Mouse (Mus musculus): ENCODE data around the gene Tanc1. TPM values are rescaled to one million over a fixed set of nuclear protein-coding genes. Genes with fewer than 3 reads are reported as not detected.

Gene Tanc1
- polyA plus RNA-seq, 1 experiment from 2014 or later: 8.5 TPM

DNA sequence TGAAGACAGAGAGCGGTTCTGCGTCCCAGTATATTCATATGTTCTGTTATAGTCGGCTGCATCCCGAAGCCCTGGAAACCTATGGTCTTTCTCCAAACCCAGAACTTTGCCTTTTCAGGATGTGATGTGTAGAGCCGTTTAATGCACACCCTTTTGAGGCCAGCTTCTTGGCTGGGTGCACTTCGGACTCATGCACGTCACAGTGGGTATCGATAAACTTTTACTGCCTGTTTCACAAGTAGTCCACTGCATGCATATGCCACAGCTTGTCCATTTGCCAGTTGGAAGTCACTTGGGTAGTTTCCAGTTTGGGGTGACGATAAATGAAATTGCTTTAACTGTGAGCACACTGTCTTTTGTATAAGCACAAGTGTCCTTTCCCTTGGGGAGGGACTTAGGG, 135.9 kb downstream of the Tanc1 start:
- no peaks in the 10 kb centered on the region for H3K9me3 ChIP-seq (ENCODE audit: control insufficient read depth)
- H3K9ac ChIP-seq (ENCODE audit: low read depth, low read length): no peak overlapping the region
- H3K27me3 ChIP-seq (replicated peaks; ENCODE audit: control insufficient read depth, insufficient read depth, low read length): no peaks in the 10 kb centered on the region
- peaks cover 5% of the 10 kb centered on the region; the same call in 1 of the 2 replicates for H3K36me3 ChIP-seq (ENCODE audit: control insufficient read depth, insufficient read depth)
- H3K27ac ChIP-seq (ENCODE audit: low read depth, low read length): peak overlapping the region; percentile 88
- 56% methylated on average over 9 of the region's 9 CpGs for WGBS
- TF ChIP-seq CTCF (IDR thresholded peaks at IDR 0.05; ENCODE audit: low read depth): no peak
- H3K4me2 ChIP-seq (replicated peaks; ENCODE audit: low read depth): peak overlapping the region; percentile 18
- peak; percentile 84 for ATAC-seq
- H3K4me3 ChIP-seq (ENCODE audit: low read depth, low read length): no peak overlapping the region
- peaks cover 11% of the 10 kb centered on the region for H3K4me1 ChIP-seq (replicated peaks; ENCODE audit: control insufficient read depth, insufficient read depth, low read length)

- no peak overlapping the region for H3K4me3 ChIP-seq (ENCODE audit: low read depth, low read length)
- WGBS: 33% methylated on average over 10 of the region's 10 CpGs
- H3K9ac ChIP-seq (ENCODE audit: low read depth, low read length): no peak overlapping the region
- no peaks in the 10 kb centered on the region for H3K27me3 ChIP-seq (replicated peaks; ENCODE audit: control insufficient read depth, insufficient read depth, low read length)
- H3K27ac ChIP-seq (ENCODE audit: low read depth, low read length): peak overlapping the region; percentile 75; the same call in 1 of the 2 replicates
- peak; percentile 50 for TF ChIP-seq CTCF (IDR thresholded peaks at IDR 0.05; ENCODE audit: low read depth)
- H3K4me2 ChIP-seq (replicated peaks; ENCODE audit: low read depth): 0 out of 2 replicates have a peak overlapping the region, but pooled peaks have one; percentile 30
- H3K9me3 ChIP-seq (ENCODE audit: control insufficient read depth): no peaks in the 10 kb centered on the region
- peaks cover 11% of the 10 kb centered on the region for H3K4me1 ChIP-seq (replicated peaks; ENCODE audit: control insufficient read depth, insufficient read depth, low read length)
- peak; percentile 82 for ATAC-seq
- peaks cover 5% of the 10 kb centered on the region; the same call in 1 of the 2 replicates for H3K36me3 ChIP-seq (ENCODE audit: control insufficient read depth, insufficient read depth)
These were observed 137.5 kb downstream of the Tanc1 start for GRCm38 (mm10) chr2:59749371-59749770.

GRCm38 (mm10) chr2:59751172-59751571, 139.3 kb downstream of the Tanc1 start:
- Histone ChIP-seq H3K9me3 (ENCODE audit: control insufficient read depth) (no peaks in the 10 kb centered on the region), H3K27ac (ENCODE audit: low read depth, low read length) (no peak overlapping the region), H3K27me3 (replicated peaks; ENCODE audit: control insufficient read depth, insufficient read depth, low read length) (no peaks in the 10 kb centered on the region), H3K9ac (ENCODE audit: low read depth, low read length) (no peak overlapping the region), H3K36me3 (ENCODE audit: control insufficient read depth, insufficient read depth) (no peaks in the 10 kb centered on the region), H3K4me3 (ENCODE audit: low read depth, low read length) (no peak overlapping the region), H3K4me1 (replicated peaks; ENCODE audit: control insufficient read depth, insufficient read depth, low read length) (peaks cover 11% of the 10 kb centered on the region), H3K4me2 (replicated peaks; ENCODE audit: low read depth) (no peak overlapping the region)
- no peak for ATAC-seq
- WGBS: 78% methylated on average over 6 of the region's 6 CpGs
- no peak for TF ChIP-seq CTCF (IDR thresholded peaks at IDR 0.05; ENCODE audit: low read depth)

DNA sequence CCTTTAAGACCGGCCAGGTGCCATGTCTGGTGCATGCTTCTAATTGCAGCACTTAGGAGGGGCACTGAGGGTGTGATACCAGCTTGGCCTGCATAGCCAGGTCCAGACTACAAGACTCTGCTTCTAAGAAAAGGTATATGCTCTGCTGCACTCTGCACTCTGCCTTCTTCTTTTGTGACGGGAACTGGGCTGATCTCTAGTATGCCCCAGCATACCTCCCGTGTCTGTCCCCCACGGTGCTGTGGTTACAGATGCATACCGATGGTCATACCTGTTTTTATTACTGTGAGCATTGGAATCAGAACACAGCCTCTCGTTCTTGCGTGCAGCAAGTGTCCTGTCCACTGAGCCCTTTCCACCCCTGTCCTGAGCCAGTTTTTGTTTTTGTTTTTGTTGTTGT, 140.3 kb downstream of the Tanc1 start:
- no peak overlapping the region for H3K9ac ChIP-seq (ENCODE audit: low read depth, low read length)
- H3K27ac ChIP-seq (ENCODE audit: low read depth, low read length): no peak overlapping the region
- ATAC-seq: no peak
- H3K9me3 ChIP-seq (ENCODE audit: control insufficient read depth): no peaks in the 10 kb centered on the region
- H3K4me3 ChIP-seq (ENCODE audit: low read depth, low read length): no peak overlapping the region
- no peaks in the 10 kb centered on the region for H3K36me3 ChIP-seq (ENCODE audit: control insufficient read depth, insufficient read depth)
- WGBS: 85% methylated on average over 7 of the region's 7 CpGs
- TF ChIP-seq CTCF (IDR thresholded peaks at IDR 0.05; ENCODE audit: low read depth): no peak
- H3K27me3 ChIP-seq (replicated peaks; ENCODE audit: control insufficient read depth, insufficient read depth, low read length): no peaks in the 10 kb centered on the region
- peaks cover 11% of the 10 kb centered on the region for H3K4me1 ChIP-seq (replicated peaks; ENCODE audit: control insufficient read depth, insufficient read depth, low read length)
- H3K4me2 ChIP-seq (replicated peaks; ENCODE audit: low read depth): no peak overlapping the region

GRCm38 (mm10) chr2:59752766-59753165, 140.9 kb downstream of the Tanc1 start:
- peaks cover 11% of the 10 kb centered on the region for H3K4me1 ChIP-seq (replicated peaks; ENCODE audit: control insufficient read depth, insufficient read depth, low read length)
- TF ChIP-seq CTCF (IDR thresholded peaks at IDR 0.05; ENCODE audit: low read depth): no peak
- 67% methylated on average over 5 of the region's 5 CpGs for WGBS

DNA sequence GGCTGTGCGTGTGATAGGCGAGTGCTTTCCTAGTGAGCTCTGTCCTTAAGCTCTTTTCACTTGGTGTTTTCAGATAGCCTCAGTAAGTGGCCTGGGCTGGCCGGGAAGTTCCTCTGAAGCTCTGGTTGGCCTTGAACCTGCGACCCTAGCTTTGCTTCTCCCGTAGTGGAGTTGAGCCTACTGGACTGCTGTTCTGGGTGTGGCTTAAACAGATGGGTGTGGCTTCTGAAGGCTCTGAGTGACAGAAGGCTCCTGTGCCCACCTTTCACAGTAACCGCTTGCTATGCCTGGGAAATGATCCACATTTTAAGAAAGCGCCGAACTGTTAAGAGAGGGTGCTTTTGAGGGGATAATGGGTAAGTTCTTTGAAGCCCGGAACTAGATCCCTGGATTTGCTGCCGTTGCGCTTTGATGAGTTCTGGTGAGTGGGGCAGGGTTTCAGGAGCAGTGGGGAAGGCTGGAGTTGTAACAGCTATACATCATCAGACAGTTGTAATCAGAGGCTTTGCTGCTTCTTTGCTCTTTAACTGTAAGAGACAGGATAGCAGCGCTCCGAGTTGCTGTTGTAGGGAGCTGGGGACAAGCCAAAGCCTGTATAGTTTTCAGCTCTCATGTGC, 144.4 kb downstream of the Tanc1 start:
- no peak for ATAC-seq
- no peak for TF ChIP-seq CTCF (IDR thresholded peaks at IDR 0.05; ENCODE audit: low read depth)

More at GRCm38 (mm10) chr2:59752766-59753165, 140.9 kb downstream of the Tanc1 start:
- Histone ChIP-seq H3K9me3 (ENCODE audit: control insufficient read depth) (no peaks in the 10 kb centered on the region), H3K27me3 (replicated peaks; ENCODE audit: control insufficient read depth, insufficient read depth, low read length) (no peaks in the 10 kb centered on the region), H3K4me2 (replicated peaks; ENCODE audit: low read depth) (no peak overlapping the region), H3K9ac (ENCODE audit: low read depth, low read length) (no peak overlapping the region), H3K4me3 (ENCODE audit: low read depth, low read length) (no peak overlapping the region), H3K36me3 (ENCODE audit: control insufficient read depth, insufficient read depth) (no peaks in the 10 kb centered on the region), H3K27ac (ENCODE audit: low read depth, low read length) (peak overlapping the region; percentile 28; the same call in 1 of the 2 replicates)
- ATAC-seq: no peak

More for the DNA sequence above, 144.4 kb downstream of the Tanc1 start:
- Histone ChIP-seq H3K27ac (ENCODE audit: low read depth, low read length) (no peak overlapping the region), H3K4me2 (replicated peaks; ENCODE audit: low read depth) (no peak overlapping the region), H3K9ac (ENCODE audit: low read depth, low read length) (no peak overlapping the region), H3K4me1 (replicated peaks; ENCODE audit: control insufficient read depth, insufficient read depth, low read length) (no peaks in the 10 kb centered on the region), H3K4me3 (ENCODE audit: low read depth, low read length) (no peak overlapping the region), H3K9me3 (ENCODE audit: control insufficient read depth) (no peaks in the 10 kb centered on the region), H3K36me3 (ENCODE audit: control insufficient read depth, insufficient read depth) (no peaks in the 10 kb centered on the region; the same call in 1 of the 2 replicates), H3K27me3 (replicated peaks; ENCODE audit: control insufficient read depth, insufficient read depth, low read length) (no peaks in the 10 kb centered on the region)
- WGBS: 76% methylated on average over 13 of the region's 13 CpGs

Measured in intestine, postnatal 0 days (tissue).